Mouse (Mus musculus): ENCODE measurements around the gene Mpp2.
A peak's percentile ranks its signal among the peaks of the same experiment; 100 is the strongest.

Gene Mpp2

DNA sequence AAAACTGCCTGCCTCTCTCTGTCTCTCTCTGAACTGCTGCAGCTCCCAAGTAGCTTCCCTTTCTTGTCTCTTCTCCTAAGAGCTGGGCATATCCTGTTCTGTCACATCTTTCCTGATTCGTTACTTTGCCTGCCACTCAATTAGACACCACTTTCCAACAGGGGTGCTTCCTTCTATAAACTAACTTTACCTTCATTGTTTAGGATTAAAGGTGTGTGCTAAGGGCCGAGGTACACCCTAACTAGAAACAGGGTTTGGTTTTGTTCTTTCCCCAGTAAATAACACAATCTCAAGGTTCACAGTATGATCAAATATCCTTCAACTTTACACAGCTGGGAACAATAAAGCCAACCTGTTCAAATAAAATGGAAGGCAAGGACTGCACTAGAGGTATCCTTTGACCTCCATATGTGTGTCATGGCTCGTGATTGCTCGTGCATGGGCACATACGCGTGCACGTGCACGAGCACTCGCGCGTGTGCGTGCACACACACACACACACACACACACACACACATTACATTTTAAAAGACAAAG, 55.2 kb downstream of the Mpp2 start:
- DNase-seq = no peak

DNA sequence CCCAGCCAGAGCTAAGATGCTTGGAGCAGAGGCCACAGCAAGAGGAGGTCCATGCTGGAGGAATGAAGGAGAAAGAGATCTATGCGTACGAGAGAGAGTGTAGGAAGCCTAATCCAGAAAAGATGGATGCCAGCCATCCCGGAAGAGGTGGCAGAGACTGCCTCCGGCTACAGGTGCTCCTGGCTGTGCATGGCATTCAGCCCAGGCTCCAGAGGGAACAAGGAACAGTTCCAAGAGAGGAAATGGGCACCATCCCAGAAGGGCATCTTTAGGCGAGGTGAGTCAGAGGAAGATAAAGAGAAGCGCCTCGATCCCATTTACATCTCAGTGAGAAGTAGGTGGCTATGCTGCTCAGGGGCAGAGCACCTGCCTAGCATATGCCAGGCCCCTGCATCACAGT, 57.2 kb downstream of the Mpp2 start:
- peak; percentile 99 for DNase-seq

DNA sequence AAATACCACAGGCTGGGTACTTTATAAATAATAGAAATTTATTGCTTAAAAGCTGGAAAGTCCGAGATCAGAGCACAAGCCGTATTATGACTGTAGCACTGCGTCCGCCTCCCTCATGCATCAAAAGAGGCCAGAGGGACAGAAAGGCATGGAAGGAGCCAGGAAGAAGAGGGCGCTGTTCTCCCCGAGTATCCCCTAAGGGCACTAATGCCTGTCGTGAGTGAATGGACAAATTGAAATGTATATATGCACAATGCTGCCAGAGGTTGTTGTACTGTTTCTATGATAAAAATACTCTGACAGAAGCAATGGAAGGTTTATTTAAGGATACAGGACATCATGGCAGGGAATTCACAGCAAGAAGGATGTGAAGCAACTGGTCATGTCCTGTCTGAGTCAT, 58.3 kb downstream of the Mpp2 start:
- DNase-seq = peak; percentile 40

- DNase-seq = peak; percentile 36
Measured at GRCm38 (mm10) chr11:102029304-102029703, 59.0 kb downstream of the Mpp2 start.

DNA sequence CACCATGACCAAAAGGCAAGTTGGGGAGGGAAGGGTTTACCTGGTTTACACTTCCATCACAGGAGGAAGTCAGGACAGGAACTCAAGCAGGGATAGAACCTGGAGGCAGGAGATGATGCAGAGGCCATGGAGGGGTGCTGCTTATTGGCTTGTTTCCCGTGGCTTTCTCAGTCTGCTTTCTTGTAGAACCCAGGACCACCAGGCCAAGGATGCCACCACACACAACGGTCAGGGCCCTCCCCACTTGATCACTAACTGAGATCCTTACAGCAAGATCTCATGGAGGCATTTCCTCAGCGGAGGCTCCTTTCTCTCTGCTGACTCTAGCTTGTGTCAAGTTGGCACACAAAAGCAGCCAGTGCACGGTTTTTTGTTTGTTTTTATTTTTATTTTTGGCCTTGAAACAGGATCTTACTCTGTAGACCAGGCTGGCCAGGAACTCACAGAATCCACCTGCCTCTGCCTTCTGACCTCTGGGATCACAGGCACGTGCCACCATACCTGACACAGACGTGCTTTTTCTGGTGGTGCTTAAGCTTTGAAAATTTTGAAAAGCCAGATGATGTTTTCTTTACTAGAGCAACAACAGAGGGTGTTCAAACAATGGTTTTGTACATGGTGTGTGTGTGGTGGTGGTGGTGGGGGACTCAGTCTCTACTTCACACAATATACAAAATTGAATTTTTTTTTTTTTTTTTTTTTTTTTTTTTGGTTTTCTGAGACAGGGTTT, 60.1 kb downstream of the Mpp2 start, which contains the start of gene Mpp3:
Gene Mpp3 (minus strand): TSS at position 375 of the 730 bp plus-strand sequence.
- DNase-seq = peak; percentile 65

DNA sequence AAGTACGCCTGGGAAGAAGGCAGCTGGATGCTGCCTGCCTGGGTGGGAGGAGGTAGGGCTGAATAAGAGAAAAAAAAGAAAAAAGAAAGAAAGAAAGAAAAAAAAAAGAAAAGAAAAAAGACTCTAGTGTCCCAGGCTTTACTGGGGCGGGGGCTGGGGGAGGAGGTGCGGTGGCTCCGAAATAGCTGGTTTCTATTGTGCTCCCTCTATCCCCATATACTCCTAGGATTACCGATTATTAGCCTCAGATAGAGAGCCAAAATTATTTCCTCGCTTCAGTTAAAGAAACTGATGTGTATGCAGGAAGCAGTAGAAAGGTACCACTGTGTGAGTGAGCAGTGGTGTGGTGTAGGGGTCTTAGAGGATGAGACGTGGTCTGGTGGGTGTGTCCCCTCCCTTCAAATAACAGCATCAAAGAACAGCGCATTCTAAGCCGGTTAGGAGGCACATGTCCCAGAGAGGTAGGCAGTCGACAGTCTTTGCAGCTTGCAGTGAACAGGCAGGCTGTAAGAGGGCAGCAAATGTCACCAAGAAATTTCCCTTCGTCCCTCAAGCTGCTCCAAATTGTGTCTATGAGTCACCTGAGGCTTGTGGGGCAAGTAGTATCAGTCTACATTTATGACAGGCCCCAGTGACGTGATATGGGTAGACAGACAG, 60.8 kb downstream of the Mpp2 start:
- DNase-seq = peak; percentile 79

DNA sequence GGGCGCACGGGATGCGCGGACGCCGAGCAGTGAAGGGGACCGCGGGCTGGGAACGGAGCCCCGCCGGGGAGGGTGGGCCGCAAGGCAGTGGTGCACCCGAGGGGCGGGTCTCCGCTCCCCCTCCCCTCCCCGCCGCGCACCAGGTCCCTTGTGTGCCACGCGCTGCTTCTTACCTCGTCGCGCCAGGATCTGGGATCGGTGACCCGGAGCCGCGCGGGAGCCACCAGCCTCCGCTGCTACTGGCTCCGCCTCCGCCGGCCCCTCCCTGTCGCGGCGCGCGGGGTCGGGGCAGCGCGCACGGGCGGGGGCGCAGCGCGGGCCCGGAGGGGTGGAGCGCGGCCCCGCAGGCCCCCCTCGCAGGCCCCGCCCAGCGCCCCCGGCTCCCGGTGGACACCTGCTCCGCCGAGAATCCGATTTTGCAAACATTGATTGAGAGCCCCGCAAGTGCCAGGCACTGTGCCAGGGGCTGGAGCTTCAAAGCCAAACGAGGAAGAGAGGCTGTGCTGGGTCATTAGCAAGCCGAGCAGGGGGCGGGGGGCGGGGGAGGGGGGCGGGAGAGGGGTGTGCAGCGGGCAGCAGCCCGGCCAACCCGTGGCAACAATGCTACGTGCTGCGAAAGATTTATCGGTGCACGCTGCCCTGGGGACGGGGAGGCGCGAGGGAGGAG, 61.5 kb downstream of the Mpp2 start:
- peak; percentile 93 for DNase-seq

GRCm38 (mm10) chr11:102025991-102026660, 62.2 kb downstream of the Mpp2 start:
- DNase-seq = peak; percentile 76

GRCm38 (mm10) chr11:102025354-102025753, 63.0 kb downstream of the Mpp2 start:
- DNase-seq = peak; percentile 75

- DNase-seq = peak; percentile 62
Measured at GRCm38 (mm10) chr11:102024875-102025274, 63.4 kb downstream of the Mpp2 start.

DNA sequence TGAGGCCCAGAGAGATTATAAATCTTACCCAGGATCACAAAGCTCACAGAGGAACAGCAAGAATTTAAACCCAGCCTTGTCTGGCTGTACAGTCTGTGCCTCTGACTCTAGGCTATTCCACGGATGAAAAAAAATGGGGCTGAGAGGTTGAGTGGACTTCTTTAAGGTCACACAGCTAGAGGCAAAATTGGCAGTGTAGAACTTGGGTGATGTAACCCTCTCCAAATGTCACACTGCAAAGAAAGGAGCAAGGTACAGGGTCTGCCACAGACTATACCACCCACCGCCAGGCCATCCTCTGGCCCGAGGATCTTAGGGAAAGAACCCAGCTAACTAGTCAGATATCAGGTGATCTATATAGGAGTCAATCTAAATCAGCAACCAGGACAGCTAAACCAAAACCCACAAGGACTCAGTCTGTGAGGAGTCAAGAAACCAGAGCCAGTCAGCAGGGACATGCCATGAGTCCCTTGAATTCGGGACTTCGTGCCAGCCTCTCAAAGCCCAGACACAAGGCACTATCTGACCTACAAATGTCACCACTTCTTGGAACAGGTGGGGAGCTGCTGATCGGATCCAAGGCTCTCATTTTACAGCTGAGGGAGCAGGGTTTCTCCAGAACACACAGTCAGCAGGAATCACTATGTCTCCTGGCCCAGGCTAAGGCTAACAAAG, 64.1 kb downstream of the Mpp2 start:
- DNase-seq = peak; percentile 95

DNA sequence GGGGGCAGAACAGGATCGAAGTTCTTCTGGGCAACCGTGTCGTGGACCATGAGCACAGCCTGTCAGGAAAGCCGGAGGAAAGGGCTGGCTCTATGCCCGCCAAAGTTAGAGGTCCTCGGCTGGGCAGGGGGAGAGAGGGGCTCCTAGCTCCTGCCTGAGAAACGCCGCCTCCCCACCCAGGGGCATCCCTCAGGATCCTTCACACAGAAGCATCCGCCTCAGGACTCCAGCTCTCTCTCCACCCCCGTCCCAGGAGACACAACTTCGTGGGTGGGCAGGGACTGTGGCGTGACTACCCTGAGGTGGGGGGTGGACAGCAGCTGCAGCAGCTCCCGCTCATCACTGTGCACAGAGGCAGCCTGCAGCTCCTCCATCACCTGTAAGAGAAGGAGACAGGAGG, 64.9 kb downstream of the Mpp2 start:
- DNase-seq = peak; percentile 67

- DNase-seq = peak; percentile 75
Measured at GRCm38 (mm10) chr11:102021196-102021595, 67.1 kb downstream of the Mpp2 start.

DNA sequence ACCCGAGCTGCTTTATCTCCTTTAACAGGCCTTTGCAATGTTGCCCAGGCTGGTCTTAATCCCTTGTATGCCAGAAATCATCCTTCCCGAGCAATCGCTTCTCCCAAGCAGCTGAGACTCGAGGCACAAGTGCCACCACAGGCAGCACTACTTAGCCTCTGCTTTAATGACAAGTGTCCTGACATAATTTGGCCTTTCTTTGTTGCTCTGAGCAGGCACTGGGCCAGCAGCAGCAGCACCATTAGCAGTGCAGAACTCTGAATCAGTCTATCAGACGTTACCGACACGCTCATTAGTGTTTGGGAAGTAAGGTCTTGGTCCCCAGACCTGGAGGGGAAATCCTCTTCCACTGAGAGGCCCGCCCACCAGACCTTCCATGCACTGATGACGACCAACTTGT, 68.6 kb downstream of the Mpp2 start:
- DNase-seq = no peak

- DNase-seq = peak; percentile 70
Measured at GRCm38 (mm10) chr11:102016136-102016535, 72.2 kb downstream of the Mpp2 start.

- DNase-seq = no peak
Measured at GRCm38 (mm10) chr11:102015472-102015871, 72.8 kb downstream of the Mpp2 start.

DNA sequence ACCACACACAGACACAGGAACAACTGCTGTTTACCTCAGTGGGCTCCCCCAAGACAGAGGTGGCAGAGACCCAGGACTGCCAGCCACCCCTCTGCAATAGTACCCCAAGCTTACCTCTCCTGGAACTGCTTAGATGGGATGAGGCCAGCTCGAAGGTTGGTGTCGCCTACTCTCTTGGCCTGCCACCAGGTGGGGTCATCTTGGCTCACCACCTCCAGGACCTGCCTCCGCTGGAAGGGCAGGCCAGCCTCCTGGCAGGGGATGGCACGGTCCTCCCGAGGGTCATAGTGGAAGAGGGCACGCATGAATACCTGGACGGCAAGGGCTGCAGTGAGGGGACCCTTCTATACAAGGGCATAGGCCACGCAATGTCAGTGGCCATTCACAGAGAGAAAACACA, 75.1 kb downstream of the Mpp2 start:
- DNase-seq = no peak

GRCm38 (mm10) chr11:102011510-102011909, 76.8 kb downstream of the Mpp2 start:
- DNase-seq = no peak

DNA sequence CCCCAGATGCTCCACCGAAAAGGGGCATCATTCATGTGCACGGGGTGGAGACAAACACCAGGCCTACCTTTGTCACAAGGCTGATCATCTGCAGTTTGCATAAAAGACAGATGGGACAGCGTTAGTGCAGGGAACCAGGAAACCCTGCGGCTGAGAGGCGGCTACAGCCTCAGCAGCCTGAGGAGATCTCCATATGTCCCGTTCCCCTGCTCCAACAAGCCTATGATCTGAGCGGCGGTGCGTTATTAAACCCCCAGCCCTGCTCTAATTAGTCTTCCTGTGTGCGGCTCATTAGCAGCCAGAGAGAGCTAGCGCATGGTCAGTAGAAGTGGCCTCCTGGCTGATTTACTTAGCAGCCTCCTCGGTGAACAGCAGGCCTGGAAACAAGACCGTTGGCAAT, 78.2 kb downstream of the Mpp2 start:
- DNase-seq = peak; percentile 91

DNA sequence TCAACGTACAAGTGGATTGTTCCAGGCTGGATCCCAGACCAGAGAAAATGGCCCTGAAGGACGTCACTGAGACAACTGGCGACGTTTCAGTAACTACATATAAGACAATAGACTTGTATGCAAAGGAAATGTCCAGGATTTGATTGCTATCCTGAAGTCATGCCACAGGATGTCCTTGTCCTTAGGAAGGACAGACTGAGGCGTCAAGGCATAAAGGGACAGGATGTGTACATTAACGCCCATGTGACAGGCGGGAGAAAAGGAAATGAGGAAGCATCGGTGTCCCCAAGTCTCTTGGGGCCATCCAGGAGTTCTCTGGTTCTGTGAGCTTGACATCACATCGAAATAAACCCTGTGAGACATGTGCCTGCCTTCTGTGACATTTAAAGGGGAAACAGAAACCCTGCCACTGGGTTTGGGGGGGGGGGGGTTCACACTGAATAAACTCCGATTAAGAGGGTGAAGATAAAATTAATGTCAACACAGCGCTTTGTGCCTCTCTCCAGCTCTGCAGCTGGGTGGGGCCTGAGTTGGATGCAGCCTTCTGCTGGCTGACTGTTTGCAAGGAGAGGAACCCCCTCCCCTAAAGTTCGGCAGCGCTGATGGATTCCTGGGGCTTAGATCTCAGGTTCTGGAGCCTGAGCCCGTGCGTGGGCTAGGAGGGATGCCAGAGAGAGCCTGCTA, 79.2 kb downstream of the Mpp2 start:
- DNase-seq = no peak

DNA sequence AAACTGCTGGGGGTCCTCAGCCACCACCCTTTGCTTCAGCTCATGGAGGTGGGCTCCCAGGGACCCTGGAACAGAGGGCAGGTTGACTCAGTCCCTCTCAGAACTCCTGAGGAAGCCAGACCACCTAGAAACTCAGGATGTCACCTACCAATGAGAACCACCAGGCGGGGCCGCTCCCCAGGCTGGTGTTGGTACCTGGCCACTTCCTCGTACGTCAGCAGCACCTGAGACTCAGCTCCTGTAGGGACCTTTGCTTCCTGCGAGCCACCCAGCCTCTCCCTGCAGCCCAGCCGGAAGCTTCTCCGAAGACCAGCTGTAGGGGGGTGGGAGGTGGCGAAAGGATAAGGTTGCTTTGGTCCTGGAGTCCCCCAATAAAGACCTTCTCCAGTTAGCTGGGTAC, 79.9 kb downstream of the Mpp2 start:
- DNase-seq = no peak

All from cerebellum, adult 9-11 months (tissue).